Mouse (Mus musculus) embryonic facial prominence, embryonic 15.5 days (tissue): ENCODE data around the gene Hmgn2. TPM values are rescaled to one million over a fixed set of nuclear protein-coding genes. Genes with fewer than 3 reads are reported as not detected.

Experiments used
- ATAC-seq: fragments of 200-750 bp; cut with Nextera tagmentation; 2 replicates; pipeline ENCODE4 v1.8.0; 2017; ENCODE audit warnings: low read depth, moderate TSS enrichment; ENCODE audit not compliant: insufficient number of reproducible peaks, low FRiP score, low TSS enrichment
- H3K27ac ChIP-seq: fragments of 300-500 bp; sonication (generic); replicated peaks from 2 replicates; pipeline ENCODE4 v1.5.1; 2015; ENCODE audit warnings: mild to moderate bottlenecking, inconsistent platforms
- H3K27me3 ChIP-seq: fragments of 300-500 bp; sonication (generic); 2 replicates; pipeline ENCODE4 v1.6.1; 2015; ENCODE audit warnings: inconsistent platforms
- H3K36me3 ChIP-seq: fragments of 300-500 bp; sonication (generic); 2 replicates; pipeline ENCODE4 v1.6.1; 2015; ENCODE audit warnings: mild to moderate bottlenecking, inconsistent platforms
- H3K4me1 ChIP-seq: fragments of 300-500 bp; sonication (generic); 2 replicates; pipeline ENCODE4 v1.6.1; 2015; ENCODE audit warnings: inconsistent platforms
- H3K4me2 ChIP-seq: fragments of 300-500 bp; sonication (generic); replicated peaks from 2 replicates; pipeline ENCODE4 v1.6.1; 2015; ENCODE audit warnings: mild to moderate bottlenecking, inconsistent platforms
- H3K4me3 ChIP-seq: fragments of 300-500 bp; sonication (generic); replicated peaks from 2 replicates; pipeline ENCODE4 v1.5.1; 2015; ENCODE audit warnings: mild to moderate bottlenecking, inconsistent platforms
- H3K9ac ChIP-seq: fragments of 300-500 bp; sonication (generic); 2 replicates; pipeline ENCODE4 v1.6.1; 2015; ENCODE audit warnings: inconsistent platforms
- H3K9me3 ChIP-seq: fragments of 300-500 bp; sonication (generic); replicated peaks from 2 replicates; pipeline ENCODE4 v1.6.1; 2016; ENCODE audit warnings: inconsistent platforms
- WGBS: fragments of 180-500 bp; shearing (Covaris S2); methylation state at CpG from one replicate; pipeline ENCODE4 v1.1.7; 2015; 5-methylcytosine and 5-hydroxymethylcytosine counted together
- polyA plus RNA-seq: library from polyadenylated mRNA; unstranded; fragments of >200 nt; fragmentation: Nextera tagmentation; extraction: Ambion mirVana; gene quantifications from 2 replicates; pipeline ENCODE4 v1.2.1, GENCODE M21; 2015

Hmgn2 gene
- 1,934 and 1,961 TPM in 2 replicates for polyA plus RNA-seq

DNA sequence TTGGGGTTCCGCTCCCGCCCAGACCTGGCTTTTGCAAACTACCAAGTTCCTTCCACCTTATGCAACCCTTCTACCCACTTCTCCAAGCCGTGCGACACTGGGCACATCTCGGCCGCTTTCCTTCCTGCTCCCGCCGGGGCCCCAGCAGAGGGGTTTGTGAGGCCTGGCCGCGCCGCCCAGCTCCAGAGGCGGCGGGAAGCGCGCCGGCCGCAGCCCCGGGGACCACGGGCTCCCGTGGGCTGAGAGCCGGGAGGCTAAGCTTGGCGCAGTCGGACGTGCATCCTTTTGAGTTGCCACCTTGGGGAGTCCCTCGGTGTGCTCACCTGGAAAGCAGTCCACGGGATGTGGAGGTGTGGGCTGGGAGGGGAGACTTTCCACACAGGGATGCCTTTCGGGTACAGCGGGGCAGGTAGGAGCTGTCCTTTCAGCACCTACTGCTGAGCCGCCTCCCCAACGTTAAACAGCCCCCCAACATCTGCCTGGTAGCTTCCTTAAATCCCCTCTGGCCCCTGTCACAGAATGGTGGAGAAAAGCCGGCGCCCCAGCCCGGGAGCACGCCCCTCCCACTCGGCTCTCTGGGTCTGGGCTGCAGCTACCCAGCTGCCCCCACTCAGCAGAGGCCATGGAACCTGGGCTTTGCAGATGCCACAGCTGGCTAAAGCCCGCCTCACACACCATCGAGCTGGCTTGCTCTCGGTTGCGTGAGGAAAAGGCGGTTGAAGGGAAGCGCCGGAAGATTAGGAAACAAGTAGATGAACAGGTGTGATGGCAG is at the start of gene Hmgn2:
Hmgn2 (minus strand) TSS at position 501 of the 772 bp plus-strand sequence.
- Histone ChIP-seq H3K9me3 (no peaks in the 10 kb centered on the region), H3K4me1 (peaks cover 38% of the 10 kb centered on the region), H3K4me2 (peak within 1 kb of the TSS; percentile 98), H3K27ac (peak within 1 kb of the TSS; percentile 100), H3K27me3 (no peaks in the 10 kb centered on the region), H3K9ac (peak within 1 kb of the TSS; percentile 86), H3K4me3 (peak within 1 kb of the TSS; percentile 79), H3K36me3 (peaks cover 38% of the 10 kb centered on the region)
- WGBS = under 1% methylated on average over 42 of the region's 42 CpGs
- ATAC-seq = peak; percentile 31; the same call in 1 of the 2 replicates

DNA sequence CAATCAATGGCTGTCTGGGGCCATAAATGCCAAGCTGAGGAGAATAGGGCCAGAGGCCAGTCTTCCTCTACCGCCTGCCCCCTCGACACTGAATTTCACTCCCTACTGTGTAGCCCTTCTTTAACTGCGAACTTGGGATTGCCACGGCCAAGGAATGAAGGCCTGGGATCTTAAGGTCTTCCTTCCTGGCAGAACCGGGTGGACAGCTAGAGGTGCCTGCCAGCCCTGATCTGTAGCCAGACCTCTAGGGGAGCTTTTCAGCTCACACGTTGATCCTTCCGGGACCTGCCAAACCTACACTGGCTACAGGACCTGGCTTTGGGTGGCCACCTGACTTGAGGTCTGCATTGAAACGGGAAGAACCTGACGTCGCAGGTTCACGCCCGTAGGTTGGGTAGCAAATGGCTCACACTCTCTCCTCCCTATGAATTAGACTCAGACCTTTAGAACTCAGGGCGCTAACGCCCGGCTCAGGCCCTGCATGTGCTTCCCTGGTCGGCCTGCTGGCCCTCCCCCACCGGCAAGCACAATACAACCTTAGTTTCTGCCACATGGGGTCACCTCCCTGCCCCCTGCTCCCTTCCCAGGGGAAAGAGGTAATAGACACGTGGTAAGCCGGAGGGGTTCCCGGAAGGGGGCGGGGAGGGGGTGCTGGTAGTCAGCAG is 48.9 kb upstream of the Hmgn2 start:
- Histone ChIP-seq H3K4me2 (0 out of 2 replicates have a peak overlapping the region, but pooled peaks have one; percentile 22), H3K27me3 (peaks cover 52% of the 10 kb centered on the region), H3K4me3 (0 out of 2 replicates have a peak overlapping the region, but pooled peaks have one; percentile 10), H3K4me1 (peaks cover 21% of the 10 kb centered on the region), H3K9me3 (no peaks in the 10 kb centered on the region), H3K36me3 (no peaks in the 10 kb centered on the region), H3K27ac (no peak overlapping the region), H3K9ac (no peak overlapping the region)
- WGBS = 2% methylated on average over 21 of the region's 21 CpGs
- ATAC-seq = no peak

DNA sequence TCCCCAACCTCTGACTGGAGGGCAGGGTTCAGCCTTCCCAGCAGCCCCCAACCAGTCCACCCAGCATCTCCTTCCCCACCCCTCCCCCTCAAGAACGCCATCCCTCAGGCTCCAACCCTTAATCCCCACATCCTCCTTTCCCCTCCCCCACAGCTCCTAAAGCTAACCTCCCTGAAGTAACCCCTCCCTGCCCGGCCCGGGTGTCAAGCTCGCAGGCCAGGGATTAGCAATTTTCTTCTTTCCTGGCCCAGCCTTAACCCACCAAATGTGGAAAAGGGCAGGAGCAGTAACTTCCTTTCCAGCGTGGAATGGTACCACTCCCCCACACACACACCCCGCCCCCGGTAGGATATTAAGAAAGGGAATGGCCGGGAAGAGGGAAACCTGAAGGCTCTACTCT is 48.3 kb upstream of the Hmgn2 start:
- H3K27ac ChIP-seq = no peak overlapping the region
- no peak overlapping the region for H3K9ac ChIP-seq
- no peak overlapping the region for H3K4me2 ChIP-seq
- H3K4me1 ChIP-seq = peaks cover 23% of the 10 kb centered on the region
- H3K4me3 ChIP-seq = no peak overlapping the region
- WGBS = 3% methylated on average over 8 of the region's 8 CpGs
- ATAC-seq = no peak
- no peaks in the 10 kb centered on the region for H3K9me3 ChIP-seq
- H3K27me3 ChIP-seq = peaks cover 57% of the 10 kb centered on the region
- no peaks in the 10 kb centered on the region for H3K36me3 ChIP-seq

GRCm38 (mm10) chr4:134016208-134016607 is 47.8 kb upstream of the Hmgn2 start:
- Histone ChIP-seq H3K9ac (no peak overlapping the region), H3K4me2 (no peak overlapping the region), H3K27me3 (peaks cover 58% of the 10 kb centered on the region)

GRCm38 (mm10) chr4:134012858-134013528 is 44.5 kb upstream of the Hmgn2 start:
- no peak overlapping the region for H3K9ac ChIP-seq
- peaks cover 18% of the 10 kb centered on the region for H3K4me1 ChIP-seq
- no peaks in the 10 kb centered on the region for H3K36me3 ChIP-seq
- WGBS = 53% methylated on average over 12 of the region's 12 CpGs
- no peak overlapping the region for H3K27ac ChIP-seq
- no peak overlapping the region for H3K4me2 ChIP-seq
- H3K4me3 ChIP-seq = no peak overlapping the region
- ATAC-seq = no peak
- no peaks in the 10 kb centered on the region for H3K9me3 ChIP-seq
- H3K27me3 ChIP-seq = peaks cover 32% of the 10 kb centered on the region

More at GRCm38 (mm10) chr4:134016208-134016607, 47.8 kb upstream of the Hmgn2 start:
- Histone ChIP-seq H3K4me1 (peaks cover 27% of the 10 kb centered on the region), H3K36me3 (no peaks in the 10 kb centered on the region), H3K27ac (no peak overlapping the region), H3K9me3 (no peaks in the 10 kb centered on the region), H3K4me3 (no peak overlapping the region)
- ATAC-seq = no peak
- 9% methylated on average over 7 of the region's 7 CpGs for WGBS

- H3K4me2 ChIP-seq = no peak overlapping the region
- ATAC-seq = no peak
- 11% methylated on average over 16 of the region's 16 CpGs for WGBS
Observed at GRCm38 (mm10) chr4:134011450-134012414, 43.3 kb upstream of the Hmgn2 start.

GRCm38 (mm10) chr4:134009709-134010108 is 41.3 kb upstream of the Hmgn2 start:
- Histone ChIP-seq H3K27me3 (peaks cover 6% of the 10 kb centered on the region; the same call in 1 of the 2 replicates), H3K4me2 (no peak overlapping the region), H3K9me3 (no peaks in the 10 kb centered on the region), H3K9ac (no peak overlapping the region), H3K4me1 (0 out of 2 replicates have a peak, but pooled peaks cover 6% of the 10 kb centered on the region), H3K36me3 (no peaks in the 10 kb centered on the region), H3K4me3 (no peak overlapping the region), H3K27ac (no peak overlapping the region)
- ATAC-seq = no peak
- WGBS = 76% methylated on average over 6 of the region's 6 CpGs

More at GRCm38 (mm10) chr4:134011450-134012414, 43.3 kb upstream of the Hmgn2 start:
- H3K4me3 ChIP-seq = no peak overlapping the region
- H3K27ac ChIP-seq = no peak overlapping the region
- H3K9ac ChIP-seq = no peak overlapping the region
- no peaks in the 10 kb centered on the region for H3K36me3 ChIP-seq
- H3K27me3 ChIP-seq = peaks cover 19% of the 10 kb centered on the region
- no peaks in the 10 kb centered on the region for H3K9me3 ChIP-seq
- 0 out of 2 replicates have a peak, but pooled peaks cover 8% of the 10 kb centered on the region for H3K4me1 ChIP-seq

DNA sequence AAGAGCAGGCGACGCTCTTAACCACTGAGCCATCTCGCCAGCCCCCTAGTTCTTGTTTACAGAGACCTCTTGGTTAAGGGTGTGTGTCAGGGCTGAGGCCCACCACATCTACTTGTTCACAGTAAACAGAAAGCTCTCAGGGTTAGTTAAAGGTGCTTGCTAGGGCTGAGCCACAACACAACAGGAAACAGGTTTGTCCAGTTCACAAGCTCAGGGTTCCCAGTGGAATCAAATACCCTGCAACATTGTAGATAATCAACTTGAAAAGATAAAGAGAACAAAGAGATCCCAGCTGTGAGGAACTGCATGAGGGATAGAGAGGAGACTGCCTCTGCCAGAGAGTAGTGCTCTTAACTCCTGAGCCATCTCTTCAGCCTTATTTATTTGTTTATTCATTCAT is 38.4 kb upstream of the Hmgn2 start:
- H3K4me2 ChIP-seq = no peak overlapping the region
- no peaks in the 10 kb centered on the region for H3K9me3 ChIP-seq
- H3K4me1 ChIP-seq = 0 out of 2 replicates have a peak, but pooled peaks cover 5% of the 10 kb centered on the region
- H3K27ac ChIP-seq = no peak overlapping the region
- WGBS = 87% methylated on average over 3 of the region's 3 CpGs
- no peak overlapping the region for H3K9ac ChIP-seq
- 0 out of 2 replicates have a peak, but pooled peaks cover 2% of the 10 kb centered on the region for H3K27me3 ChIP-seq
- no peak for ATAC-seq
- H3K4me3 ChIP-seq = no peak overlapping the region
- no peaks in the 10 kb centered on the region for H3K36me3 ChIP-seq

- Histone ChIP-seq H3K4me2 (no peak overlapping the region), H3K4me3 (no peak overlapping the region), H3K9me3 (no peaks in the 10 kb centered on the region), H3K27ac (no peak overlapping the region), H3K9ac (no peak overlapping the region), H3K4me1 (no peaks in the 10 kb centered on the region; the same call in 1 of the 2 replicates), H3K36me3 (no peaks in the 10 kb centered on the region), H3K27me3 (no peaks in the 10 kb centered on the region)
- WGBS = 72% methylated on average over 12 of the region's 12 CpGs
- ATAC-seq = no peak
Observed at GRCm38 (mm10) chr4:134005581-134006358, 37.3 kb upstream of the Hmgn2 start.

DNA sequence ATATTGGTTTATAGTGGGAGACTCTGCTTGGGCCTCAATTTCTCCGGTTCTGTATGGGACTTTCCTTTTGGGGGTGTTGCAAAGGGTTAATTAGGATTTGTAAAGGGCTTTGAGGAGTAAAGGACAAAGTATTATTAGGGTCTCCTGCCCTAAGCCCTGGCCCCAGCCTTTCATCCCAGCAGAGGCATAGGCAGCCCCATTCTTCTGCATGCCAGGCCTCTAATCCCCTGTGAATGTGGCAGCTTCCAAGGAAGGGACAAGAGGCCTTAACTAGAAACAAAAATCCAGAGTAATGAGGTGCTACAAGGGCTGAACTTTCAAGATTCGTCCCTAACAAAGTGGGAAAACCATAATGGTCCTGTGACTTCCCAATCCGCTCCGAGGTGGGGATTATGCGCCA is 34.5 kb upstream of the Hmgn2 start:
- no peaks in the 10 kb centered on the region for H3K9me3 ChIP-seq
- no peaks in the 10 kb centered on the region for H3K36me3 ChIP-seq
- H3K4me3 ChIP-seq = no peak overlapping the region
- no peak overlapping the region for H3K27ac ChIP-seq
- 48% methylated on average over 5 of the region's 5 CpGs for WGBS
- H3K4me2 ChIP-seq = no peak overlapping the region
- ATAC-seq = no peak
- peaks cover 5% of the 10 kb centered on the region for H3K4me1 ChIP-seq
- no peaks in the 10 kb centered on the region for H3K27me3 ChIP-seq
- no peak overlapping the region for H3K9ac ChIP-seq
